Mouse (Mus musculus) embryo, embryonic 9.5 days (tissue): Measurements from ENCODE around the gene Kcna7.
"Not testable (repeated sequence)": the region's sequence is repeated elsewhere in the genome, so short reads cannot be mapped to it uniquely, and the experiment has no call there.

ENCODE experiments used
- DNase-seq: peaks from one replicate; pipeline ENCODE4 v3.0.0-alpha.2; 2017; ENCODE audit errors: extremely low spot score

The Kcna7 gene

DNA sequence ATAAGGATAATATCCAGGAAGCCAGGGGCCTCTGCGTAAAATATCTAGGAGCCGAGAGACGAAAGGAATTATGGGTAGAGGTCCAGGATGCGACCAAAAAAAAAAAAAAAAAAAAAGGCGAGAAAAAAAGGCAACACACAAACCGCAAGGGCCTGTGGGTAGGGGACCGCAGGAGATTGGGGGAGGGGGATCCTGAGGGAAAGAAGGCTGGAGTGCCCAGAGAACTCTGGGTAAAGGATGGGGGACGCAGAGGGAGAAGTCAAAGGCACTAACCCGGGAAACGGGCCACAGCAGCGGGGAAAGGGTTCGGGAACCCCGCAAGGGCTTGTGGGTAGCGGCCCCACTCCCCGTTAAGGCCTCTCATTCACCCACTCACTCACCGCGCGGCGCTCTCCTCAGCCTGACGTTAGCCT is 10.3 kb upstream of the Kcna7 start:
- no peak for DNase-seq

DNA sequence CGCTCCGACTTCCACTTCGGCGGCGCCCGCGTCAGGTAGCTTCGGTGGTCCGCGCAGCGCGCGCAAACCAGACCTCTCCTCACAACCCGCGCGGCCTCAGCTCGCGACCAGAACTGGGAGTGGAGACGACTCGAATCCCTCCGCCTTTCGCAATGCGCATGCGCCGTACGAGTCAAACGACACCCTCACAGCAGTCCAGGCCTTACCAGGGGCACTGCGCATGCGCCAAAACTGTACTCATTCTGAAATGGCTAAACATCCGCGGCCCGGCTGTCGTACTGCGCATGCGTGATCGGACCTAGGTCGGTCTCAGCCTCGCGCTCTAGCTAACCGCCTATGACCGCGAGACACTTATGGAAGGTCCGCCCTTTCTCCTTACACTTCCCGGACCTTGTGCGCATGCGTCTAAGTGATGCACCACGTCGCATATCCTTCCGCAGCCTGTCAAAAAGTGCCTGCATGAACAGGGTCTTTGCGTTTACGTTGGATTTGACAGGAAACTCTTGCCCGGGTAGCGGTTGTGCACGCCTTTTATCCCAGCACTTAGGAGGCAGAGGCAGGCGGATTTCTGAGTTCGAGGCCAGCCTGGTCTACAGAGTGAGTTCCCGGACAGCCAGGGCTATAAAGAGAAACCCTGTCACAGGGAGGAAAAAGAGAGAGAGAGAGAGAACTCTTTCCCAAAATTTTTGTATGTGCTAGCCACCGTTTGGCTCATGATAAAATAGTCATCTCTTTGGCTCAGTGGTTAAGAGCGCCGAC is 9.7 kb upstream of the Kcna7 start, which contains the start of gene Snrnp70:
Gene Snrnp70, minus strand, starts transcription at position 165 of the 759 bp plus-strand sequence.
- DNase-seq, result peak; percentile 100

DNA sequence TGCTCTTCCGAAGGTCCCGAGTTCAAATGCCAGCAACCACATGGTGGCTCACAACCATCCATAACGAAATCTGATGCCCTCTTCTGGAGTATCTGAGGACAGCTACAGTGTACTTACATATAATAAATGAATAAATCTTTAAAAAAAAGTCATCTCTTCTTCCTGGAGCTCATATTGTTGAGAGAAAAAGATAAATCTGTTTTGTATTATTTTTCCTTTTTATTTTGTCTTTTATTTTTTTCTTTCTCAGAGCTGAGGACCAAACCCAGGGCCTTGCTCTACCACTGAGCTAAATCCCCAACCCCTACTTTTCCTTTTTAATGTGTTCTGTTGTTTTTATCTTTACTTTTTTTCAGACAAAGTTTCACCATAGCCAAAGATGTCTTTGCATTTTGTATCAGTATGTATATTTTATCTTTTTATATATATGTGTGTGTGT is 9.1 kb upstream of the Kcna7 start:
- DNase-seq, result not testable (repeated sequence)

DNA sequence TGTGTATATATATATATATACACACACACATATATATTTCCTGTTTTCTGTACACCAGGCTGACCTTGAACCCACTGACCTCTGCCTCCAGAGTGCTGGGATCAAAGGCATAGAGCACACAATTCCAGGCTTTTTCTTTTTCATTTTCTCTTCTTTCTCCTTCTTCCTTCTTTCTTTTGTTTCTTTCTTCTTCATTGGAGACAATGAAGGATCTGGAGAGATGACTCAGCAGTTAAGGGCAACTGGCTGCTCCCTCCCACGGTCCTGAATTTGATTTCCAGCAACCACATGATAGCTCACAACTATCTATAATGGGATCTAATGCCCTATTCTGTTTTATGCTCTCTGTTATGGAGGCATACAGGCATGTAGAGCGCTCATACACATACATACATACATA is 8.7 kb upstream of the Kcna7 start:
- no peak for DNase-seq

DNA sequence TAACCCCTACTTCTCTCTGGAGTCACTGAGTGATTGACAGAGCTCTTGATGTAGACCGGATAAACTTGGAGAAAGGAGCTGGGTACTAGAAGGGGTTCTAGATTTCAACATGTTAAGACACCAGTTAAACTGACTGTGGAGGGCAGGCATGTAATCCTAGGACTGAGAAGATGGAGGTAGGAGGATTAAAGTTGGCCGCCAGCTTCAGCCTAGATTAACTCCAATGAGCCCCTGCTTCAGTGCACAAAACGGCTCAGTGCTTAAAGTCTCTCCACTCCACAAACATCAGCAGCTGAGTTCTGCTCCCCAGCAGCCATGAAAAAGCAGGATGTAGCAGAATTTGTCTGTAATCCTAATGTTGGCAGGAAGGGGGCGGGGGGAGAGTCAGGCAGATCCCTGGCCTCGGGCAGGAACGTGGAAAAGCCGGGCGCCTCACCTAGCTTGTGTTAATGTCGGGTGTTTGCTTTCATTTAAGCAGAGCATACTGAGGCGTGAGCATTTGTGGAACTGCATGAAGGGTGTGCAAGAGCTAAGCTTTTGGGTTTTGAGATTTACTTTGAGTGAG is 3.9 kb upstream of the Kcna7 start:
- DNase-seq, result no peak

DNA sequence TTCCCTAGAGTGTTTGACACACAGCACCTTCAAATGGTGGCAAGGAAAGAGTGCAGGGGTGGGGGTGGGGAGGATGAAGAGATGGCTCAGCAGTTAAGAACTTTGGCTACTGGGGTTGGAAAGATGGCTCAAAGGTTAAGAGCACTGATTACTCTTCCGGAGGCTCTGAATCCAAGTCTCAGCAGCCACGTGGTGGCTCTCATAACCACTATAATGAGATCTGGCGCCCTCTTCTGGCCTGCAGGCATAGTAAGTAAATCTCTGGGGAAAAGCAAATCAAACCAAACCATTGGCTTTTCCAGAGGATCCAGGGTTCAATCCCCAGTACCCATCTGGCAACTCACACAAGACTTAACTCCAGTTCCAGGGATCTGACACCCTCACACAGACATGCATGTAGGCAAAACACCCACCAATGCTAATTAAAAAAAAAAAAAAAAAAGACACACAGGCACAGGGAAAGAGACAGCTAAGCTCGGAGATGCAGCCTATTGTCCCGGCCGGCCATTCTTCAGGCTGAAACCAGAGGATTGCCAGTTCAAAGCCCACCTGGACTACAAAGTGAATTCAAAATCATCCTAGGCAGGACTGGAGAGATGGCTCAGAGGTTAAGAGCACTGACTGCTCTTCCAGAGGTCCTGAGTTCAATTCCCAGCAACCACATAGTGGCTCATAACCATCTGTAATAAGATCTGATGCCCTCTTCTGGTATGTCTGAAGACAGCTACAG is 1.8 kb upstream of the Kcna7 start:
- peak; percentile 58 for DNase-seq

DNA sequence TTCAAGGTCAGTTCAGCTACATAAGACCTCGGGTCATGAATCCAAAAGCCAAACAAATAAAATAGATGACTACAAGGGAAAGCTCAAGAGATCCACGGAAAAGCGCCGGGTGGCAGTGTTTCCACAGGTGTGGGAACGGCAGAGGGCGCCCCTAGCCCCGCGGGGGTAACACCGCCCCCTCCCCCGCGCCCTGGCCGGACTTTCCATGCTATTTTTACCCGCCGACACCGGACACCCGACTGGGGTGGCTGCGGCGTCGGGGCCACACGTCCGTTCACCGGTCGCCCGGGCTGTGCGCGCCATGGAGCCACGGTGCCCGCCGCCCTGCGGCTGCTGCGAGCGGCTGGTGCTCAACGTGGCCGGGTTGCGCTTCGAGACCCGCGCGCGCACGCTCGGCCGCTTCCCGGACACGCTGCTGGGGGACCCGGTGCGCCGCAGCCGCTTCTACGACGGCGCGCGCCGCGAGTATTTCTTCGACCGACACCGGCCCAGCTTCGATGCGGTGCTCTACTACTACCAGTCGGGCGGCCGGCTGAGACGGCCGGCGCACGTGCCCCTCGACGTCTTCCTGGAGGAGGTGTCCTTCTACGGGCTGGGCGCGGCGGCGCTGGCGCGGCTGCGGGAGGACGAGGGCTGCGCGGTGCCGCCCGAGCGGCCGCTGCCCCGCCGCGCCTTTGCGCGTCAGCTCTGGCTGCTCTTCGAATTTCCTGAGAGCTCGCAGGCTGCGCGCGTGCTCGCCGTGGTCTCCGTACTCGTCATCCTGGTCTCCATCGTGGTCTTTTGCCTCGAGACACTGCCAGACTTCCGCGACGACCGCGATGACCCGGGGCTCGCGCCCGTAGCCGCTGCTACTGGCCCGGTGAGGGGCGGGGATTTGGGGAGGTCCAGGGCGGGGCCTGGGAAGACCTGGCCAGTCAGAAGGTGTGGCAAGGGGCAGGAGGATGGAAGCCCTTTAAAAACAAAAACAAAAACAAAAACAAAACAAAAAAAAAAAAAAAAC is 1.0 kb downstream of the Kcna7 start:
- no peak for DNase-seq

DNA sequence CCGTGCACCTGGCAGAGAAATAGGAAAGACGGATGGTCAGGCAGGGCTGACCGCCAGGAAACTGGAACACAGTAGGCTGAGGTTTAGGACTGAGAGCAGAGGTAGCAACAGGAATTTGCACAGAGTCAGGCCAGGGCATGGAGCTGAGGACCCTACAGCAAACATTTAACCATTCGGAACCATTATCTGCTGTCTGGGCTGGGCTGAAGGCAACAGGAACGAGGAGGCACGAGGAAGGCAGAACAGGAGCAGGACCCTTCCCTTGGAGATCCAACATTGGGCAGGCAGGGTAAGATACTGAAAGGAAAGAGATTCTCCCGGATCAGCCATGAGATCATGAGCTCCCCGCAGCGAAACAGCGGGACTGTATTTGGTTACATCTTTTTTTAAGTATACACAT is 2.4 kb downstream of the Kcna7 start:
- DNase-seq, result no peak

DNA sequence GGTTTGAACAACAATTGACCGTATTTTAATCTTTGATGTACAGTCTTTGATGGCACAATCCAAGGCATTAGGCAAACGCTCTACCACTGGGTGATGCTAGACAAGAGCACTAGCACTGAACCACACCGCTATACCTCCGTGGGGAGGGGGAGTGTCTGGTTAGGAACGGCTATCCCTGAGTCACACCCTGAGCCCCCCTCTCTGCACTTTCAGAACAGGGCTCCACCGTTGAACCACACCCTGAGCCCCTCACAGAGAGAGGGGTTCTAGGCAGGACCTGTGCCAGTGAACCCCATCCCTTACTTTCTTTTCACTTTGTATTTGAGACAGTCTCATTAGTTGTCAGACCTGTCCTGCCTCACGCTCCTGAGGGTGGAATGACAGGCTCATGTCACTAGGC is 2.9 kb downstream of the Kcna7 start:
- DNase-seq, result no peak

DNA sequence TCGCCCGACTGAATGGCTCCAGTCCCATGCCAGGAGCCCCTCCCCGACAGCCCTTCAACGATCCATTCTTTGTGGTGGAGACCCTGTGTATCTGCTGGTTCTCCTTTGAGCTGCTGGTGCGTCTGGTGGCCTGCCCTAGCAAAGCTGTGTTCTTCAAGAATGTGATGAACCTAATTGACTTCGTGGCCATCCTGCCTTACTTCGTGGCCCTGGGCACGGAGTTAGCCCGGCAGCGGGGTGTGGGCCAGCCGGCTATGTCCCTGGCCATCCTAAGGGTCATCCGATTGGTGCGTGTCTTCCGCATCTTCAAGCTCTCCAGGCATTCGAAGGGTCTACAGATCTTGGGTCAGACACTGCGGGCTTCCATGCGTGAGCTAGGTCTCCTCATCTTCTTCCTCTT is 3.5 kb downstream of the Kcna7 start:
- DNase-seq, result no peak

DNA sequence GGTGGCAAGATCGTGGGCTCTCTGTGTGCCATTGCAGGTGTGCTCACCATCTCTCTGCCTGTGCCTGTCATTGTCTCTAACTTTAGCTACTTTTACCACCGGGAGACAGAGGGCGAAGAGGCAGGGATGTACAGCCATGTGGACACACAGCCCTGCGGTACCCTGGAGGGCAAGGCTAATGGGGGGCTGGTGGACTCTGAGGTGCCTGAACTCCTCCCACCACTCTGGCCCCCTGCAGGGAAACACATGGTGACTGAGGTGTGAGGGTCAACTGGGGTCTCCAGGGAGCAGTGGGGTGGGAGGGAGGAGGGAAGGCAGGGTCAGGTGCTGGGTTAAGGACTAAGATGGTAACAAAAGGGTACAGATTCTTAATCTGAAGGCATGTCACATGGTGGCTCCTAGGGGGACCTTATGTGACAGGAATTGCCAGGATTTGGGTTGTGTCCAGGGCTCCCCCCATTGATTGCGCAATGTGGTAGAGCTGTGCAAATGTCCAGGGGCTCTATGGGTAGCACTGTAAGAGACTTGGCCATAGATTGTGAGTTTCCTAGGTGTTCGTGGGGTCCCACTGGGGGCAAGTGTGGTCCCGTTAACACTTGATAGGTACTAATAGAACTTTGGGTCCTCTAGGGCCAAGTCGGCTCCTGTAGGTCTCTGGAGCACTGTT is 4.2 kb downstream of the Kcna7 start:
- no peak for DNase-seq

DNA sequence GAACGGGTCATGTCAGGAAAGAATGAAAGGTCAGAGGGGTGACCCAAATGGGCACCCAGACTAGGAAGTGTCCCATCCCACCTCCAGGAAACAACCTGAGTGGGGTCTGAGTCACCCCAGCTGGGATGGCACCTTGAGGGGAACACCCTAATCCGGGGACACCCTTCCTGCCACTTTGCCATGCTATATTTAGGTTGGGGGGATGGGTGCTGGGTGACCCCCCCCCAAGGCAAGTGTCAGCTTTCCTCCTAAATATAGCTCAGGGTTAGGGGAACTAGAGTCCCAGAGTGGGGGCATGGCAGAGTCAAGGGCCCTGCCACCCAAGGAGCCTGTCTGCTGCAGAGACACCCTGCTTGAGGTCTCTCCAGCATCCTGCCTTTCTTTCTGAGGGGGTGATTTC is 7.0 kb downstream of the Kcna7 start:
- no peak for DNase-seq

DNA sequence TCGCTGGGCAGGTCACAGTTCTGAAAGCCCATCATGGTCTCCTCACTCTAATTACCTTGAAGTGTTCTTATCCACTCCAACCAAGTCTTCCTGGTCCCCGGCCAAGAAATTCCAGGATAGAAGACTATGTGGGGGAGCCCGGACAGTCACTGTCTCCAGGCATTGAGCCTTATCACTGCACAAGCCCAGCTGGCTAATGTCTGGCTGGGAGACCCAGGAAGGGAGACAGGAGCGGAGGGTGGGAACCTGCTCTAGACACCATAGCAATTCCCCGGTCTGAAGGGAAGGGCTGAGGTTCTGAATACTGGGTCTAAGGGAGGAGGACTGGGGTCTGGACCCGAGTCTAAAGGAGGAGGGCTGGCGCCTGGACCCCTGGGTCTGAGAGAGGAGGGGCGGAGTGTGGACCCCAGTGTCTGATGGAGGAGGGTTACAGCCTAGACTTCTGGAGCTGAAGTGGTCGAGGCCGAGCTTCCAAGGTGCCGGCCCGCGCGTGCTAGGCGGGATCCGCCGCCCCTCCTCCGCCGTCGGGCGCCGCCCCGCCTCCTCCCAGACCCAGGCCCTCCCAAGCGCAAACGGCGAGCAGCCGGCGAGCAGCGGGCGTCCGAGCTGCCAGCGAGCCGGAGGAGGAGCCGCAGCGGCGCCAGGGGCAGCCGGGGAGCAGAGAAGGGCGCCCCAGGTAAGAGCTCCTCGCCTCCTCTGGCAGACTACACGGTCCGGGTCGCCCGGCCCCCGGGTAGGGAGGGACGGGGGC is 7.8 kb downstream of the Kcna7 start, which contains the start of gene Ntf5:
Gene Ntf5, plus strand, starts transcription at position 583 of the 751 bp plus-strand sequence.
- DNase-seq, result peak; percentile 51

DNA sequence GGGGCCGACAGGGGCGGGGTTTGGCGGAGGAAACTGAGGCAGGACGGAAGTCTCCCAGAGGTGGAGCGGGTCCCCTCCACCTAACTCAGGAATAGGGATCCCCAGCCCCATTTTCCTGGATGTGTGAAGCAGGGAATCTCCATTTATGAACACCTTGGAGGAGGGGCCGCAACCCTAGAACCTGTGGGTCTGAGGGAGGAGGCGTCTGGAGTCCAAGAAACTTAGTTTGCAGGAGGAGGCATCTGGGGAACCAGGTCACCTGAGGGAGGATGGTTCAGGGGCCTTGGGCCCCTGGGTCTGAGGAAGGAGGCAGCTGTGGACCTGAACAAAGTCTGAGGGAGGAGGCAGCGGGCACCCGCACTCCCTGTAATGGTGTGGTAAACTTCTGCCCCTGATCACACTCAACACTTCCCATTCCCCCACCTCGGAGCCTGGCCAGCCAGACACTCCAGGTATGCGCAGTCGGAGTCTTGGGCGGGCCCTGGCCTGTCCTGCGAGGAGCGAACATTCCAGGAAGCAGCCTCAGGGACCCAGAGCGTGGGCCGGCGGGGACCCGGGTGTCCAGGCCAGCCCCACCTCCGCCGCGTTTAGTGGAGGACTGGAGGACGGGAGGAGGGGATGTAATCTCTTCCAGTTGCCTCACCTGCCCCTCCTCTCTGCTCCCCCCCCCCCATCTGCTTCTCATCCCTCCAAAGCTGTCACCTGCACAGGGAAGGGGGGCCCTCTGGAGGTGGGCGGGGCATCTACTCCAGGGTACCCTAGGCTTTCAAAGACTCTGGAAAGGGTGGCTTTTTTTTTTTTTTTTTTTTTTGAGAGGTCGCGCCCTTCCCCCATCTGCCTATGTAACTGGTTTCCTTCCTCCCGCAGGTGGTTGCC is 8.6 kb downstream of the Kcna7 start:
- peak; percentile 33 for DNase-seq

DNA sequence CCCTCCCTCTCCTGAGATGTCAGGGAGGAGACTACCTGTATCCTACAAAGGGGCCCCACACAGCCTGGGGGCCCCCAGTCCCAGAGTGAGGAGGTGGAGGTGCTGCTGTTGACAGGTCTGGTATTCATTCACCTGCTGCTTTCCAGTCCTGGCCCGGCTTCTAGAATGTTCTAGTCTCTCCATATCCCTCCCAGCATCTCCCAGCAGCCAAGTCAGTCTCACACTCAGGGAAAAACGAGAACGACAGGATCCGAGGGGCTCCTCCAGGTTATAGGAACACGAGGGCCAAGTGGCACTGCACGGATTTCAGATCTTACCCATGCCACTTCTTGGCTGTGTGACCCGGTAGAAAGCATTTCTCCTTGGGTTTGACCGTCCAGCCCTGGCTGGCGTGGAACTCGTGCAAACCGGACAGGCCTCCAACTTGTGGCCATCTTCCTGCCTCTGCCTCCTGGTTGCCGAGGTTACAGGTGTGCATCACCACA is 9.3 kb downstream of the Kcna7 start:
- DNase-seq, result no peak

DNA sequence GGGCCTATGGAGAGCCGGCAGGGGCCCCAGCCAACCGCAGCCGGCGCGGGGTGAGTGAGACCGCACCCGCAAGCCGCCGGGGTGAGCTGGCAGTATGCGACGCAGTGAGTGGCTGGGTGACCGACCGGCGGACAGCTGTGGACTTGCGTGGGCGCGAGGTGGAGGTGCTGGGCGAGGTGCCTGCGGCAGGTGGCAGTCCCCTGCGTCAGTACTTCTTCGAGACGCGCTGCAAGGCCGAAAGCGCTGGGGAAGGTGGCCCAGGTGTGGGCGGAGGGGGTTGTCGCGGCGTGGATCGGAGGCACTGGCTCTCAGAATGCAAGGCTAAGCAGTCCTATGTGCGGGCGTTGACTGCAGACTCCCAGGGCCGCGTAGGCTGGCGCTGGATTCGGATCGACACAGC is 10.2 kb downstream of the Kcna7 start:
- no peak for DNase-seq

DNA sequence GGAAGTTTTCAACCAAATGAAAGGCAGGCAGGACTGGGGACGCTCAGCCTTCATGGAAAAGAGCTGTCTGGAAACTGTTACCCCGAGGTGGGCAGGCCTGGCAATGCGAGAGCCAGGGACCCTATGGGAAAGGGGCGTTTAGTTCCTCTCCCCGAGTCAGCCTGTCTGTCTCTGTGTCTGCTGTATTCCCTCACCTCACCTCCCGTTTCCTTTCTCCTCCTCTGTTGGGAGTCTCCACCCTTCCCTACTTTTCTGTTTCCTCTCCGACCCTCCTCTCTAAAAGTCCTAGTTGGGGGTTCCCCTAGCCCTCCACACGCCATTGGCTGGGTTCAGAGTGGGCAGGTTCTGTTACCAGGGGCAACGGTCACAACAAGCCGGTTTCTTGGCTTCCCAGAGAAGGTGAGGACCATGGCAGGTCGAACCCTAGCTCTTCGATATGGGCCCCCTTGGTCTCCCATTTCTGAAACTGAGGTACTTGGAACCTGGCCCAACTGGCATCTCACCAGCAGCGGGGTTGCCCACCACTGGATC is 12.6 kb downstream of the Kcna7 start:
- DNase-seq, result no peak

DNA sequence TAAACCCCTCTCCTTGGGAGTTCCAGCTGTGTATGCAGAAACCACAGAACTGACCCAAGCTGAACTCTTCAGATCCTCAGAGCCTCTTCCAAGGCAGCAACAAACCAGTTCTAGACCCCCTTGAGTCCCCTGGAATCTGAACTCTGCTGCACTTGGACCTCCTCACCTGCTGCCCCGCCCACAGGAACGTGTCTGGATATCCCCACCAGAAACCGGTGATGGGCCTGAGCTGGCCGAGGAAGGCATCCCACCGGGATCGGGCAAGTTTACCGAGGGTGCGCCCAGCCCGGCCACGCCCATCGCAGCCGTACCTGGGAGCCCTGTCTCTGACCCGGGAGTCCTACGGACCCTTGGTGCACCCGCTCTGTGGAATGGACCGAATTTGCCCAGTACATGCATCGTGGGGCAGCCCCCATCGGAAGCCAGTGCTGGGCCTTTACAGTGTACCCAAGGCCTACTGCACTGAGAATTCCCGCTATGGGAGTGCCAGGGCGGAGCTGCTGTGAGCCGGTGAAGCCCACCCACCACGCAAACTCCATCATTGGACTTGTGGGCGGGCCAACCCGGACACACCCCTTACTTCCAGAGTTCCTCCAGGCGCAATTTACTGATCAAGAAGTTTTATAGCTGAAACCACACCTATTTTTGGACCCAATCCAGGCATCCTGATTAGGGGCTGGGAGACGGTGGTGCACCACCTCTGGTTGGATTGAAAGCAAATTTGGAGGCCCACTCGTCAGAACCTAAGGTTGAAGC is 14.6 kb downstream of the Kcna7 start:
- DNase-seq, result peak; percentile 41
